Mouse (Mus musculus): ENCODE measurements around the gene Palm2. TPM values are rescaled to one million over a fixed set of nuclear protein-coding genes. Genes with fewer than 3 reads are reported as not detected.

The Palm2 gene
- polyA plus RNA-seq, 1 experiment from 2014 or later, result 2.7 TPM

DNA sequence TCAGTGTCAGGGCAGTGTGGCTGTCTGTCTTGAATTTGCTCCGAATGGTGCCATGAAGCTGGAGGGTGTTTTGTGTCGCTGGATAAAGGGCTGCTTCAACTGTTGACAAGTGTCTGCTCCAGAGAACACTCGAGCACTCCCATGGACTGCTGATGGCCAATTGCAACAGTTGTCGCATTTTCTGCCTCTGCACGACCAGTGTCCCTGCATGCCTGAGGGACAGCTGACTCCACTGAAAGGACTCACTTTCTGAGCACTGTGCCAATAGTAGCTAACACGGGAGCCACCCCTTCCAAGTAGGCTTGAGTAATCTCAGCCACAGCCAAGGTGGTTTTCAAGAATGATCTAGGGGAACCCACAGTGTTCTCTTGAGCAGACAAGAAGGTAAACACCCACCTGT is 135.7 kb downstream of the Palm2 start:
- H3K36me3 ChIP-seq (ENCODE audit: control insufficient read depth, insufficient read depth, low read length), result no peaks in the 10 kb centered on the region
- no peak for ATAC-seq
- H3K4me3 ChIP-seq (ENCODE audit: low read length), result peak overlapping the region; percentile 63
- 0 out of 2 replicates have a peak, but pooled peaks cover 6% of the 10 kb centered on the region for H3K4me1 ChIP-seq (ENCODE audit: control insufficient read depth, insufficient read depth, low read length)
- WGBS, result 66% methylated on average over 6 of the region's 6 CpGs
- peak overlapping the region; percentile 87 for H3K4me2 ChIP-seq (ENCODE audit: low read depth, low read length)
- peak overlapping the region; percentile 17; the same call in 1 of the 2 replicates for H3K27ac ChIP-seq (ENCODE audit: low read length)
- peak overlapping the region; percentile 75 for H3K9ac ChIP-seq (ENCODE audit: low read depth, low read length)
- H3K9me3 ChIP-seq (ENCODE audit: control insufficient read depth, low read length), result no peaks in the 10 kb centered on the region
- H3K27me3 ChIP-seq (replicated peaks; ENCODE audit: control insufficient read depth, insufficient read depth, low read length), result peaks cover 6% of the 10 kb centered on the region; the same call in 1 of the 2 replicates

- no peak overlapping the region for H3K9ac ChIP-seq (ENCODE audit: low read depth, low read length)
- WGBS, result 76% methylated on average over 3 of the region's 3 CpGs
Measured at GRCm38 (mm10) chr4:57570229-57570628, 136.2 kb downstream of the Palm2 start.

GRCm38 (mm10) chr4:57574181-57574580 is 140.1 kb downstream of the Palm2 start:
- 88% methylated on average over 3 of the region's 3 CpGs for WGBS
- no peaks in the 10 kb centered on the region for H3K36me3 ChIP-seq (ENCODE audit: control insufficient read depth, insufficient read depth, low read length)

More at GRCm38 (mm10) chr4:57570229-57570628, 136.2 kb downstream of the Palm2 start:
- H3K4me2 ChIP-seq (ENCODE audit: low read depth, low read length), result 0 out of 2 replicates have a peak overlapping the region, but pooled peaks have one; percentile 87
- H3K36me3 ChIP-seq (ENCODE audit: control insufficient read depth, insufficient read depth, low read length), result no peaks in the 10 kb centered on the region
- H3K27ac ChIP-seq (ENCODE audit: low read length), result no peak overlapping the region
- peaks cover 8% of the 10 kb centered on the region; the same call in 1 of the 2 replicates for H3K4me1 ChIP-seq (ENCODE audit: control insufficient read depth, insufficient read depth, low read length)
- peaks cover 6% of the 10 kb centered on the region; the same call in 1 of the 2 replicates for H3K27me3 ChIP-seq (replicated peaks; ENCODE audit: control insufficient read depth, insufficient read depth, low read length)
- no peaks in the 10 kb centered on the region for H3K9me3 ChIP-seq (ENCODE audit: control insufficient read depth, low read length)
- no peak for ATAC-seq
- peak overlapping the region; percentile 63; the same call in 1 of the 2 replicates for H3K4me3 ChIP-seq (ENCODE audit: low read length)

DNA sequence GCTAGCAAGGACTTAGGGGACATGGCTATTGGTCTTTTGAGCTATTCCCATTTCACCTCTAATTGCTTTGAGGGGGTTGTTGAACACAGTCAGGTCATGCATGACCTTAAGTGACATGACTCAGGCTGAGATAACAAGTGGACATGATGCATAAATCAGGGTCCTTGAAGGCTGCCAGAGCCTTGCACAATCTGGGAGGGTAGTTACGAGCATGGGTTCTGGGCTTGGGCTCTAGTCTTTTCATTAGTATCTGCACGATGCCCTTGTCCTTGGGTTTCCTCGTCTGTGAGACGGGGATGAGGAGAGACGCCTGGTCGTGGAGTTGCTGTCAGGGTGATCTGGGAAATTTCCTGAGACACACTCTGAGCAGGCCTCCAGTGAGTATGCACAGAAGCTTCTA is 140.6 kb downstream of the Palm2 start:
- no peak overlapping the region for H3K4me2 ChIP-seq (ENCODE audit: low read depth, low read length)
- no peak overlapping the region for H3K9ac ChIP-seq (ENCODE audit: low read depth, low read length)
- no peaks in the 10 kb centered on the region for H3K27me3 ChIP-seq (replicated peaks; ENCODE audit: control insufficient read depth, insufficient read depth, low read length)
- H3K36me3 ChIP-seq (ENCODE audit: control insufficient read depth, insufficient read depth, low read length), result no peaks in the 10 kb centered on the region
- ATAC-seq, result no peak
- peak overlapping the region; percentile 26; the same call in 1 of the 2 replicates for H3K27ac ChIP-seq (ENCODE audit: low read length)
- no peaks in the 10 kb centered on the region for H3K9me3 ChIP-seq (ENCODE audit: control insufficient read depth, low read length)
- WGBS, result 49% methylated on average over 6 of the region's 6 CpGs
- peaks cover 7% of the 10 kb centered on the region; the same call in 1 of the 2 replicates for H3K4me1 ChIP-seq (ENCODE audit: control insufficient read depth, insufficient read depth, low read length)
- no peak overlapping the region for H3K4me3 ChIP-seq (ENCODE audit: low read length)

More at GRCm38 (mm10) chr4:57574181-57574580, 140.1 kb downstream of the Palm2 start:
- Histone ChIP-seq H3K4me2 (ENCODE audit: low read depth, low read length) (no peak overlapping the region), H3K9ac (ENCODE audit: low read depth, low read length) (no peak overlapping the region), H3K27ac (ENCODE audit: low read length) (peak overlapping the region; percentile 26; the same call in 1 of the 2 replicates), H3K4me1 (ENCODE audit: control insufficient read depth, insufficient read depth, low read length) (peaks cover 7% of the 10 kb centered on the region; the same call in 1 of the 2 replicates), H3K9me3 (ENCODE audit: control insufficient read depth, low read length) (no peaks in the 10 kb centered on the region), H3K4me3 (ENCODE audit: low read length) (no peak overlapping the region), H3K27me3 (replicated peaks; ENCODE audit: control insufficient read depth, insufficient read depth, low read length) (no peaks in the 10 kb centered on the region)
- ATAC-seq, result no peak

- no peak overlapping the region for H3K9ac ChIP-seq (ENCODE audit: low read depth, low read length)
- 73% methylated on average over 5 of the region's 5 CpGs for WGBS
- ATAC-seq, result no peak
Measured at GRCm38 (mm10) chr4:57575686-57576085, 141.6 kb downstream of the Palm2 start.

GRCm38 (mm10) chr4:57576095-57576494 is 142.0 kb downstream of the Palm2 start:
- Histone ChIP-seq H3K9me3 (ENCODE audit: control insufficient read depth, low read length) (no peaks in the 10 kb centered on the region), H3K27me3 (replicated peaks; ENCODE audit: control insufficient read depth, insufficient read depth, low read length) (no peaks in the 10 kb centered on the region), H3K27ac (ENCODE audit: low read length) (no peak overlapping the region), H3K9ac (ENCODE audit: low read depth, low read length) (no peak overlapping the region), H3K36me3 (ENCODE audit: control insufficient read depth, insufficient read depth, low read length) (no peaks in the 10 kb centered on the region), H3K4me3 (ENCODE audit: low read length) (no peak overlapping the region), H3K4me1 (ENCODE audit: control insufficient read depth, insufficient read depth, low read length) (peaks cover 7% of the 10 kb centered on the region; the same call in 1 of the 2 replicates), H3K4me2 (ENCODE audit: low read depth, low read length) (no peak overlapping the region)
- no peak for ATAC-seq
- WGBS, result 71% methylated on average over 11 of the region's 11 CpGs

More at GRCm38 (mm10) chr4:57575686-57576085, 141.6 kb downstream of the Palm2 start:
- H3K4me2 ChIP-seq (ENCODE audit: low read depth, low read length), result no peak overlapping the region
- H3K4me1 ChIP-seq (ENCODE audit: control insufficient read depth, insufficient read depth, low read length), result peaks cover 7% of the 10 kb centered on the region; the same call in 1 of the 2 replicates
- H3K4me3 ChIP-seq (ENCODE audit: low read length), result no peak overlapping the region
- H3K27me3 ChIP-seq (replicated peaks; ENCODE audit: control insufficient read depth, insufficient read depth, low read length), result no peaks in the 10 kb centered on the region
- no peaks in the 10 kb centered on the region for H3K9me3 ChIP-seq (ENCODE audit: control insufficient read depth, low read length)
- H3K27ac ChIP-seq (ENCODE audit: low read length), result no peak overlapping the region
- no peaks in the 10 kb centered on the region for H3K36me3 ChIP-seq (ENCODE audit: control insufficient read depth, insufficient read depth, low read length)

- H3K4me2 ChIP-seq (ENCODE audit: low read depth, low read length), result no peak overlapping the region
- no peak overlapping the region for H3K9ac ChIP-seq (ENCODE audit: low read depth, low read length)
- peaks cover 4% of the 10 kb centered on the region; the same call in 1 of the 2 replicates for H3K4me1 ChIP-seq (ENCODE audit: control insufficient read depth, insufficient read depth, low read length)
- no peaks in the 10 kb centered on the region for H3K27me3 ChIP-seq (replicated peaks; ENCODE audit: control insufficient read depth, insufficient read depth, low read length)
- no peaks in the 10 kb centered on the region for H3K36me3 ChIP-seq (ENCODE audit: control insufficient read depth, insufficient read depth, low read length)
- H3K9me3 ChIP-seq (ENCODE audit: control insufficient read depth, low read length), result no peaks in the 10 kb centered on the region
- H3K27ac ChIP-seq (ENCODE audit: low read length), result no peak overlapping the region
- no peak for ATAC-seq
- no peak overlapping the region for H3K4me3 ChIP-seq (ENCODE audit: low read length)
- 85% methylated on average over 10 of the region's 10 CpGs for WGBS
Measured at GRCm38 (mm10) chr4:57579683-57580082, 145.6 kb downstream of the Palm2 start.

- WGBS, result 93% methylated on average over 6 of the region's 6 CpGs
- H3K36me3 ChIP-seq (ENCODE audit: control insufficient read depth, insufficient read depth, low read length), result no peaks in the 10 kb centered on the region
- H3K4me2 ChIP-seq (ENCODE audit: low read depth, low read length), result no peak overlapping the region
- no peaks in the 10 kb centered on the region for H3K9me3 ChIP-seq (ENCODE audit: control insufficient read depth, low read length)
- H3K9ac ChIP-seq (ENCODE audit: low read depth, low read length), result no peak overlapping the region
- H3K27me3 ChIP-seq (replicated peaks; ENCODE audit: control insufficient read depth, insufficient read depth, low read length), result no peaks in the 10 kb centered on the region
- no peak overlapping the region for H3K4me3 ChIP-seq (ENCODE audit: low read length)
- H3K4me1 ChIP-seq (ENCODE audit: control insufficient read depth, insufficient read depth, low read length), result peaks cover 3% of the 10 kb centered on the region
- H3K27ac ChIP-seq (ENCODE audit: low read length), result no peak overlapping the region
- ATAC-seq, result no peak
Measured at GRCm38 (mm10) chr4:57585281-57585800, 151.3 kb downstream of the Palm2 start.

- Histone ChIP-seq H3K9ac (ENCODE audit: low read depth, low read length) (no peak overlapping the region), H3K27ac (ENCODE audit: low read length) (no peak overlapping the region; the same call in 1 of the 2 replicates), H3K36me3 (ENCODE audit: control insufficient read depth, insufficient read depth, low read length) (no peaks in the 10 kb centered on the region), H3K9me3 (ENCODE audit: control insufficient read depth, low read length) (no peaks in the 10 kb centered on the region), H3K4me3 (ENCODE audit: low read length) (no peak overlapping the region), H3K27me3 (replicated peaks; ENCODE audit: control insufficient read depth, insufficient read depth, low read length) (no peaks in the 10 kb centered on the region), H3K4me1 (ENCODE audit: control insufficient read depth, insufficient read depth, low read length) (peaks cover 3% of the 10 kb centered on the region), H3K4me2 (ENCODE audit: low read depth, low read length) (no peak overlapping the region)
- WGBS, result 58% methylated on average over 7 of the region's 7 CpGs
- no peak for ATAC-seq
Measured at GRCm38 (mm10) chr4:57586933-57587658, 153.0 kb downstream of the Palm2 start.

Measured in intestine, embryonic 16.5 days (tissue).